Mouse (Mus musculus) lung, adult 2 months (tissue): ENCODE measurements around the gene Dnajc5.

Experiments
- CTCF ChIP-seq: fragments of 200-500 bp; IDR thresholded peaks from 2 replicates; pipeline ENCODE4 v1.5.1; 2011; ENCODE audit warnings: mild to moderate bottlenecking, low read length, control low read depth; ENCODE audit not compliant: insufficient read depth
- POLR2A ChIP-seq: fragments of 200-500 bp; IDR thresholded peaks from 2 replicates; pipeline ENCODE4 v1.6.1; 2011; ENCODE audit warnings: low read depth, mild to moderate bottlenecking, control low read depth, low read length, borderline replicate concordance; ENCODE audit errors: extremely low read depth

- no peak for TF ChIP-seq POLR2A
- TF ChIP-seq CTCF = no peak
These were observed 76.1 kb downstream of the Dnajc5 start for GRCm38 (mm10) chr2:181596221-181596960.
